Mouse (Mus musculus): ENCODE data around the gene Prss43. TPM values are rescaled to one million over a fixed set of nuclear protein-coding genes. Genes with fewer than 3 reads are reported as not detected.

Gene Prss43
- polyA plus RNA-seq, 1 experiment from 2014 or later, result not detected

DNA sequence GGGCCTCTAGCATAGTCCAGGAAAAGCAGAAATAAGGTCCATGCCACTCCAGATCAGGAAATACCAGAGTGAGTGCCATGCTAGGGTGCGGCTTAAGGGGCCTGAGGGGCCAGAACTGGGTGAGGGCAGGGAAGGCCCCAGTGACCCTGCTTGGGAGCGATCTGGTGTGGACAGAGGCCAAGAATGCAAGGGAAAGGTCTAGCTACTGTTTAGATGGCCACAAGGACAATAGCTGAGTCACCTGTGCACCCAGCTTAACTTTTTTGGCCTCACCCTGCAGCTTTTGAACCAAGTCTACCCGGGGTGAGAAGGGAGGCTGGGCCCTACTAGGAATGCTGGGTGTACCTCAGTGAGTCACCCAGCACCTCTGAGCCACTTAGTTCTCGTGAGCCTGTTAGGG, 54.3 kb downstream of the Prss43 start:
- Histone ChIP-seq H3K27ac (replicated peaks; ENCODE audit: low read depth, low read length) (no peak overlapping the region), H3K36me3 (ENCODE audit: control insufficient read depth, insufficient read depth, low read length) (no peaks in the 10 kb centered on the region), H3K4me2 (ENCODE audit: low read depth, severe bottlenecking) (peak overlapping the region; percentile 96; the same call in 1 of the 2 replicates), H3K9me3 (ENCODE audit: control insufficient read depth, low read length) (no peaks in the 10 kb centered on the region), H3K27me3 (ENCODE audit: control insufficient read depth, insufficient read depth, low read length) (peaks cover 23% of the 10 kb centered on the region), H3K4me1 (ENCODE audit: control insufficient read depth, insufficient read depth, low read length) (0 out of 2 replicates have a peak, but pooled peaks cover 2% of the 10 kb centered on the region), H3K9ac (ENCODE audit: low read length) (no peak overlapping the region), H3K4me3 (ENCODE audit: low read depth, low read length) (peak overlapping the region; percentile 54; the same call in 1 of the 2 replicates)
- no peak for DNase-seq (ENCODE audit: low spot score)
- 83% methylated on average over 4 of the region's 4 CpGs for WGBS
- no peak for ATAC-seq (ENCODE audit: insufficient number of reproducible peaks, low FRiP score, low TSS enrichment, low read depth)

Other genes starting within 250 kb of the Prss43 start
- 28.3 and 36.5 TPM in 2 replicates for gene Nradd, start 202.2 kb upstream of the Prss43 start, polyA plus RNA-seq (2014; fragmentation: Nextera tagmentation; extraction: Ambion mirVana)
- 0.35 and 0.53 TPM in 2 replicates for gene Nbeal2, start 172.5 kb upstream of the Prss43 start, polyA plus RNA-seq (2014; fragmentation: Nextera tagmentation; extraction: Ambion mirVana)
- gene Ccdc12, start 170.2 kb upstream of the Prss43 start, polyA plus RNA-seq (2014; fragmentation: Nextera tagmentation; extraction: Ambion mirVana), result 147 and 150 TPM in 2 replicates
- 0.26 and 1.8 TPM in 2 replicates for gene Myl3, start 84.8 kb upstream of the Prss43 start, polyA plus RNA-seq (2014; fragmentation: Nextera tagmentation; extraction: Ambion mirVana)
- 30.1 and 37.3 TPM in 2 replicates for gene Pth1r, start 79.5 kb upstream of the Prss43 start, polyA plus RNA-seq (2014; fragmentation: Nextera tagmentation; extraction: Ambion mirVana)
- not detected in 2 replicates for gene Prss42, start 28.5 kb upstream of the Prss43 start, polyA plus RNA-seq (2014; fragmentation: Nextera tagmentation; extraction: Ambion mirVana)
- gene Prss44, start 12.7 kb upstream of the Prss43 start, polyA plus RNA-seq (2014; fragmentation: Nextera tagmentation; extraction: Ambion mirVana), result not detected in 2 replicates
- not detected in 2 replicates for gene Prss45, start 7.9 kb downstream of the Prss43 start, polyA plus RNA-seq (2014; fragmentation: Nextera tagmentation; extraction: Ambion mirVana)
- not detected in 2 replicates for gene Prss46, start 17.8 kb downstream of the Prss43 start, polyA plus RNA-seq (2014; fragmentation: Nextera tagmentation; extraction: Ambion mirVana)
- gene Prss50, start 31.3 kb downstream of the Prss43 start, polyA plus RNA-seq (2014; fragmentation: Nextera tagmentation; extraction: Ambion mirVana), result 0.51 and 0.69 TPM in 2 replicates
- gene Als2cl, start 53.2 kb downstream of the Prss43 start, polyA plus RNA-seq (2014; fragmentation: Nextera tagmentation; extraction: Ambion mirVana), result 1.4 and 1.5 TPM in 2 replicates
- gene Tmie, start 53.4 kb downstream of the Prss43 start, polyA plus RNA-seq (2014; fragmentation: Nextera tagmentation; extraction: Ambion mirVana), result 0.23 and 0.52 TPM in 2 replicates
- not detected in 2 replicates for gene Fam240a, start 90.2 kb downstream of the Prss43 start, polyA plus RNA-seq (2014; fragmentation: Nextera tagmentation; extraction: Ambion mirVana)
- 0.14 TPM in 1 of 2 replicates, not detected in the other for gene Tdgf1, start 119.5 kb downstream of the Prss43 start, polyA plus RNA-seq (2014; fragmentation: Nextera tagmentation; extraction: Ambion mirVana)
- 0.23 and 0.33 TPM in 2 replicates for gene Lrrc2, start 124.9 kb downstream of the Prss43 start, polyA plus RNA-seq (2014; fragmentation: Nextera tagmentation; extraction: Ambion mirVana)
- not detected in 2 replicates for gene Rtp3, start 163.9 kb downstream of the Prss43 start, polyA plus RNA-seq (2014; fragmentation: Nextera tagmentation; extraction: Ambion mirVana)
- 0.14 and 0.16 TPM in 2 replicates for gene Ltf, start 192.6 kb downstream of the Prss43 start, polyA plus RNA-seq (2014; fragmentation: Nextera tagmentation; extraction: Ambion mirVana)
- 0.55 and 0.58 TPM in 2 replicates for gene Ccrl2, start 230.8 kb downstream of the Prss43 start, polyA plus RNA-seq (2014; fragmentation: Nextera tagmentation; extraction: Ambion mirVana)